Mouse (Mus musculus) midbrain, embryonic 16.5 days (tissue): ENCODE data around the gene Dennd4c. TPM values are rescaled to one million over a fixed set of nuclear protein-coding genes. Genes with fewer than 3 reads are reported as not detected.
"Not testable (repeated sequence)": the region's sequence is repeated elsewhere in the genome, so short reads cannot be mapped to it uniquely, and the experiment has no call there.

Source experiments
- ATAC-seq: fragments of 200-750 bp; cut with Nextera tagmentation; 2 replicates; pipeline ENCODE4 v1.8.0; 2017; ENCODE audit warnings: moderate TSS enrichment
- H3K27ac ChIP-seq: fragments of 300-500 bp; sonication (generic); 2 replicates; pipeline ENCODE4 v1.5.1; 2014; ENCODE audit warnings: mild to moderate bottlenecking, low read length, mixed read lengths
- H3K27me3 ChIP-seq: fragments of 300-500 bp; sonication (generic); 2 replicates; pipeline ENCODE4 v1.6.1; 2014; ENCODE audit warnings: low read depth, low read length, mixed read lengths; ENCODE audit not compliant: control insufficient read depth, insufficient read depth
- H3K36me3 ChIP-seq: fragments of 300-500 bp; sonication (generic); 2 replicates; pipeline ENCODE4 v1.6.1; 2014; ENCODE audit warnings: mild to moderate bottlenecking, low read length, moderate library complexity, mixed read lengths; ENCODE audit not compliant: control insufficient read depth, insufficient read depth
- H3K4me1 ChIP-seq: fragments of 300-500 bp; sonication (generic); 2 replicates; pipeline ENCODE4 v1.6.1; 2014; ENCODE audit warnings: mild to moderate bottlenecking, low read length, mixed read lengths; ENCODE audit not compliant: control insufficient read depth, insufficient read depth
- H3K4me2 ChIP-seq: fragments of 300-500 bp; sonication (generic); 2 replicates; pipeline ENCODE4 v1.6.1; 2014; ENCODE audit warnings: mild to moderate bottlenecking, low read length, mixed read lengths
- H3K4me3 ChIP-seq: fragments of 300-500 bp; sonication (generic); 2 replicates; pipeline ENCODE4 v1.5.1; 2014; ENCODE audit warnings: low read depth, mild to moderate bottlenecking, low read length, moderate library complexity, mixed read lengths
- H3K9ac ChIP-seq: fragments of 300-500 bp; sonication (generic); 2 replicates; pipeline ENCODE4 v1.6.1; 2014; ENCODE audit warnings: low read depth, low read length, mixed read lengths
- H3K9me3 ChIP-seq: fragments of 300-500 bp; sonication (generic); replicated peaks from 2 replicates; pipeline ENCODE4 v1.6.1; 2014; ENCODE audit warnings: mild to moderate bottlenecking, low read length, mixed read lengths; ENCODE audit not compliant: control insufficient read depth, poor library complexity, severe bottlenecking
- WGBS: fragments of 180-500 bp; shearing (Covaris S2); extraction: QIAGEN DNeasy Blood & Tissue Kit; methylation state at CpG from one replicate; pipeline ENCODE4 v1.1.7; 2014; 5-methylcytosine and 5-hydroxymethylcytosine counted together
- polyA plus RNA-seq: library from polyadenylated mRNA; unstranded; fragments of >200 nt; fragmentation: Nextera tagmentation; extraction: Ambion mirVana; gene quantifications from 2 replicates; pipeline ENCODE4 v1.2.1, GENCODE M21; 2015

Gene Dennd4c
- polyA plus RNA-seq, 1 experiment from 2014 or later = 2.1 TPM

GRCm38 (mm10) chr4:86841141-86841540 lies 92.8 kb downstream of the Dennd4c start:
- H3K4me2 ChIP-seq, H3K9ac ChIP-seq, ATAC-seq, H3K9me3 ChIP-seq, H3K27me3 ChIP-seq, H3K4me3 ChIP-seq, H3K27ac ChIP-seq, H3K4me1 ChIP-seq: not testable (repeated sequence)
- 98% methylated on average over 2 of the region's 2 CpGs for WGBS
- H3K36me3 ChIP-seq = peaks cover 35% of the 10 kb centered on the region

GRCm38 (mm10) chr4:86845384-86845783 lies 97.0 kb downstream of the Dennd4c start:
- H3K4me1 ChIP-seq = no peaks in the 10 kb centered on the region
- H3K9ac ChIP-seq = no peak overlapping the region
- 96% methylated on average over 3 of the region's 3 CpGs for WGBS
- H3K4me2 ChIP-seq = no peak overlapping the region
- no peak for ATAC-seq
- no peaks in the 10 kb centered on the region for H3K9me3 ChIP-seq
- H3K4me3 ChIP-seq = no peak overlapping the region
- H3K27me3 ChIP-seq = no peaks in the 10 kb centered on the region
- no peak overlapping the region for H3K27ac ChIP-seq
- peaks cover 21% of the 10 kb centered on the region for H3K36me3 ChIP-seq

- Histone ChIP-seq H3K4me2 (no peak overlapping the region), H3K36me3 (peaks cover 22% of the 10 kb centered on the region), H3K27me3 (no peaks in the 10 kb centered on the region), H3K9ac (no peak overlapping the region), H3K9me3 (no peaks in the 10 kb centered on the region), H3K4me3 (no peak overlapping the region), H3K4me1 (no peaks in the 10 kb centered on the region), H3K27ac (no peak overlapping the region)
- no peak for ATAC-seq
- WGBS = 97% methylated on average over 2 of the region's 2 CpGs
Measured at GRCm38 (mm10) chr4:86847246-86847645, 98.9 kb downstream of the Dennd4c start.

GRCm38 (mm10) chr4:86851331-86851730 lies 103.0 kb downstream of the Dennd4c start:
- Histone ChIP-seq H3K4me1 (peaks cover 10% of the 10 kb centered on the region), H3K4me2 (no peak overlapping the region), H3K27me3 (no peaks in the 10 kb centered on the region), H3K9me3 (no peaks in the 10 kb centered on the region), H3K4me3 (no peak overlapping the region), H3K27ac (no peak overlapping the region), H3K36me3 (peaks cover 33% of the 10 kb centered on the region), H3K9ac (no peak overlapping the region)
- WGBS = 89% methylated on average over 2 of the region's 2 CpGs
- no peak for ATAC-seq

- Histone ChIP-seq H3K36me3 (peaks cover 33% of the 10 kb centered on the region), H3K9me3 (no peaks in the 10 kb centered on the region), H3K27ac (no peak overlapping the region), H3K9ac (no peak overlapping the region), H3K4me1 (peaks cover 10% of the 10 kb centered on the region), H3K27me3 (no peaks in the 10 kb centered on the region), H3K4me2 (no peak overlapping the region), H3K4me3 (no peak overlapping the region)
- no peak for ATAC-seq
- 71% methylated on average over 3 of the region's 3 CpGs for WGBS
Measured at GRCm38 (mm10) chr4:86852018-86852417, 103.7 kb downstream of the Dennd4c start.

- no peaks in the 10 kb centered on the region for H3K27me3 ChIP-seq
- no peak overlapping the region for H3K4me3 ChIP-seq
- peaks cover 33% of the 10 kb centered on the region for H3K36me3 ChIP-seq
- peaks cover 11% of the 10 kb centered on the region for H3K4me1 ChIP-seq
- no peaks in the 10 kb centered on the region for H3K9me3 ChIP-seq
- no peak overlapping the region for H3K9ac ChIP-seq
- 92% methylated on average over 4 of the region's 4 CpGs for WGBS
- H3K4me2 ChIP-seq = no peak overlapping the region
- no peak for ATAC-seq
- H3K27ac ChIP-seq = no peak overlapping the region
Measured at GRCm38 (mm10) chr4:86852813-86853590, 104.6 kb downstream of the Dennd4c start.

GRCm38 (mm10) chr4:86856304-86857112 lies 108.2 kb downstream of the Dennd4c start:
- H3K36me3 ChIP-seq = peaks cover 27% of the 10 kb centered on the region
- peaks cover 16% of the 10 kb centered on the region for H3K4me1 ChIP-seq
- H3K27ac ChIP-seq = peak overlapping the region; percentile 95
- peak; percentile 19 for ATAC-seq
- peak overlapping the region; percentile 97 for H3K4me3 ChIP-seq
- no peaks in the 10 kb centered on the region for H3K9me3 ChIP-seq
- H3K4me2 ChIP-seq = peak overlapping the region; percentile 81
- 1% methylated on average over 50 of the region's 50 CpGs for WGBS
- peak overlapping the region; percentile 100 for H3K9ac ChIP-seq
- no peaks in the 10 kb centered on the region; the same call in 1 of the 2 replicates for H3K27me3 ChIP-seq

- ATAC-seq = peak; percentile 99
- Histone ChIP-seq H3K9me3 (no peaks in the 10 kb centered on the region), H3K9ac (peak within 1 kb of the TSS; percentile 100), H3K4me2 (peak within 1 kb of the TSS; percentile 81), H3K4me1 (peaks cover 16% of the 10 kb centered on the region), H3K27ac (peak within 1 kb of the TSS; percentile 95), H3K36me3 (peaks cover 22% of the 10 kb centered on the region), H3K4me3 (peak within 1 kb of the TSS; percentile 97), H3K27me3 (no peaks in the 10 kb centered on the region; the same call in 1 of the 2 replicates)
- under 1% methylated on average over 68 of the region's 68 CpGs for WGBS
Measured at GRCm38 (mm10) chr4:86857113-86858069, 109.0 kb downstream of the Dennd4c start, which contains the start of gene Rps6. Gene Rps6 (minus strand): TSS chr4:86857412.
